Mouse (Mus musculus): Measurements from ENCODE around the gene Cdx2.

Gene Cdx2

GRCm38 (mm10) chr5:147306638-147307397 lies at the start of gene Cdx2:
Gene Cdx2 (minus strand): TSS chr5:147307270.
- no peak for DNase-seq (ENCODE audit: low read depth, low spot score)

GRCm38 (mm10) chr5:147356260-147357055 lies 49.4 kb upstream of the Cdx2 start:
- no peak for DNase-seq (ENCODE audit: low read depth, low spot score)

GRCm38 (mm10) chr5:147355788-147356187 lies 48.7 kb upstream of the Cdx2 start:
- no peak for DNase-seq (ENCODE audit: low read depth, low spot score)

GRCm38 (mm10) chr5:147354985-147355384 lies 47.9 kb upstream of the Cdx2 start:
- DNase-seq (ENCODE audit: low read depth, low spot score) = no peak

- DNase-seq (ENCODE audit: low read depth, low spot score) = no peak
Measured at GRCm38 (mm10) chr5:147354161-147354780, 47.2 kb upstream of the Cdx2 start.

GRCm38 (mm10) chr5:147351931-147352330 lies 44.9 kb upstream of the Cdx2 start:
- no peak for DNase-seq (ENCODE audit: low read depth, low spot score)

GRCm38 (mm10) chr5:147345981-147346380 lies 38.9 kb upstream of the Cdx2 start:
- DNase-seq (ENCODE audit: low read depth, low spot score) = no peak

GRCm38 (mm10) chr5:147343904-147344303 lies 36.8 kb upstream of the Cdx2 start:
- no peak for DNase-seq (ENCODE audit: low read depth, low spot score)

- no peak for DNase-seq (ENCODE audit: low read depth, low spot score)
Measured at GRCm38 (mm10) chr5:147342901-147343300, 35.8 kb upstream of the Cdx2 start.

GRCm38 (mm10) chr5:147340741-147341414 lies 33.8 kb upstream of the Cdx2 start:
- no peak for DNase-seq (ENCODE audit: low read depth, low spot score)

GRCm38 (mm10) chr5:147339560-147339959 lies 32.5 kb upstream of the Cdx2 start:
- DNase-seq (ENCODE audit: low read depth, low spot score) = no peak

- DNase-seq (ENCODE audit: low read depth, low spot score) = no peak
Measured at GRCm38 (mm10) chr5:147338967-147339366, 31.9 kb upstream of the Cdx2 start.

- DNase-seq (ENCODE audit: low read depth, low spot score) = no peak
Measured at GRCm38 (mm10) chr5:147332711-147333110, 25.6 kb upstream of the Cdx2 start.

GRCm38 (mm10) chr5:147331547-147331946 lies 24.5 kb upstream of the Cdx2 start:
- DNase-seq (ENCODE audit: low read depth, low spot score) = no peak

- no peak for DNase-seq (ENCODE audit: low read depth, low spot score)
Measured at GRCm38 (mm10) chr5:147329946-147330345, 22.9 kb upstream of the Cdx2 start.

GRCm38 (mm10) chr5:147327636-147328035 lies 20.6 kb upstream of the Cdx2 start:
- DNase-seq (ENCODE audit: low read depth, low spot score) = no peak

- DNase-seq (ENCODE audit: low read depth, low spot score) = no peak
Measured at GRCm38 (mm10) chr5:147325931-147326330, 18.9 kb upstream of the Cdx2 start.

GRCm38 (mm10) chr5:147323237-147323917 lies 16.3 kb upstream of the Cdx2 start:
- DNase-seq (ENCODE audit: low read depth, low spot score) = no peak

GRCm38 (mm10) chr5:147322183-147322582 lies 15.1 kb upstream of the Cdx2 start, which contains the start of gene Urad:
Gene Urad (minus strand): TSS chr5:147322440.
- no peak for DNase-seq (ENCODE audit: low read depth, low spot score)

- DNase-seq (ENCODE audit: low read depth, low spot score) = no peak
Measured at GRCm38 (mm10) chr5:147319653-147320052, 12.6 kb upstream of the Cdx2 start.

- no peak for DNase-seq (ENCODE audit: low read depth, low spot score)
Measured at GRCm38 (mm10) chr5:147317991-147318390, 10.9 kb upstream of the Cdx2 start.
